Comparison of ENCODE assay signal across 9 mouse cellular contexts in genomic region chr10:62217196-62217595, GRCm38 (mm10). TPM values are rescaled to one million over a fixed set of nuclear protein-coding genes. Genes with fewer than 3 reads are reported as not detected.
DNase-seq lines count a peak whose midpoint lies in the region; ATAC-seq and TF ChIP-seq lines count a peak whose summit lies in the region.
"Had no signal": no experiment of that assay in that cellular context is flagged by ENCODE, and none has a peak within 500 bp of the region (broad histone marks: within the 10 kb centered on the region; RNA-seq: fewer than 3 reads in every experiment).

No protein-coding gene starts in this region.

- TF ChIP-seq POLR2A in small intestine, adult 2 months (IDR thresholded peaks at IDR 0.05; ENCODE audit: low read depth, low read length), result no peak

- H3K27ac ChIP-seq in neural tube, embryonic 11.5 days (ENCODE audit: low read depth, low read length), result peak overlapping the region; percentile 11; the same call in 1 of the 2 replicates
- peak overlapping the region; percentile 72 for H3K27ac ChIP-seq in hindbrain, embryonic 13.5 days
- peak overlapping the region; percentile 87 for H3K27ac ChIP-seq in liver, embryonic 15.5 days (replicated peaks)
- peak overlapping the region; percentile 100 for H3K27ac ChIP-seq in small intestine, adult 2 months (ENCODE audit: insufficient read depth, low read depth, low read length)

- ATAC-seq in neural tube, embryonic 11.5 days (ENCODE audit: insufficient read depth, low FRiP score, low TSS enrichment), result no peak
- ATAC-seq in hindbrain, embryonic 13.5 days (ENCODE audit: low FRiP score), result no peak
- no peak for ATAC-seq in liver, embryonic 15.5 days (ENCODE audit: insufficient read depth)
- ATAC-seq: Patski had no signal

- 61% methylated on average over 8 of the region's 8 CpGs for WGBS in neural tube, embryonic 11.5 days
- WGBS in hindbrain, embryonic 13.5 days, result 40% methylated on average over 8 of the region's 8 CpGs
- 28% methylated on average over 8 of the region's 8 CpGs for WGBS in liver, embryonic 15.5 days (ENCODE audit: insufficient replicate concordance)
- WGBS in small intestine, adult 2 months, result 57% methylated on average over 8 of the region's 8 CpGs

- no peaks in the 10 kb centered on the region for H3K36me3 ChIP-seq in neural tube, embryonic 11.5 days (ENCODE audit: control insufficient read depth, insufficient read depth, low read length)
- H3K36me3 ChIP-seq in hindbrain, embryonic 13.5 days, result no peaks in the 10 kb centered on the region
- H3K36me3 ChIP-seq in liver, embryonic 15.5 days (replicated peaks), result no peaks in the 10 kb centered on the region
- peaks cover 10% of the 10 kb centered on the region for H3K36me3 ChIP-seq in small intestine, adult 2 months (ENCODE audit: control insufficient read depth, insufficient read depth, low read length)

- no peaks in the 10 kb centered on the region for H3K9me3 ChIP-seq in neural tube, embryonic 11.5 days (ENCODE audit: control insufficient read depth, low read length)
- H3K9me3 ChIP-seq in hindbrain, embryonic 13.5 days, result no peaks in the 10 kb centered on the region
- no peaks in the 10 kb centered on the region for H3K9me3 ChIP-seq in liver, embryonic 15.5 days (replicated peaks)

- no peak overlapping the region for H3K4me2 ChIP-seq in neural tube, embryonic 11.5 days (ENCODE audit: low read depth)
- no peak overlapping the region for H3K4me2 ChIP-seq in hindbrain, embryonic 13.5 days
- peak overlapping the region; percentile 63 for H3K4me2 ChIP-seq in liver, embryonic 15.5 days

- H3K27me3 ChIP-seq in neural tube, embryonic 11.5 days (ENCODE audit: control insufficient read depth, insufficient read depth, low read length), result no peaks in the 10 kb centered on the region
- no peaks in the 10 kb centered on the region for H3K27me3 ChIP-seq in hindbrain, embryonic 13.5 days
- H3K27me3 ChIP-seq in liver, embryonic 15.5 days, result no peaks in the 10 kb centered on the region
- H3K27me3 ChIP-seq in small intestine, adult 2 months (ENCODE audit: control insufficient read depth, insufficient read depth, low read length), result no peaks in the 10 kb centered on the region
- H3K27me3 ChIP-seq: Patski had no signal

- no peak for TF ChIP-seq CTCF in small intestine, adult 2 months (IDR thresholded peaks at IDR 0.05; ENCODE audit: extremely low read depth, insufficient read length, insufficient replicate concordance, low read depth, low read length)

- H3K9ac ChIP-seq in neural tube, embryonic 11.5 days (ENCODE audit: low read length), result no peak overlapping the region
- H3K9ac ChIP-seq in hindbrain, embryonic 13.5 days, result no peak overlapping the region
- no peak overlapping the region for H3K9ac ChIP-seq in liver, embryonic 15.5 days

- no peaks in the 10 kb centered on the region for H3K4me1 ChIP-seq in neural tube, embryonic 11.5 days (ENCODE audit: control insufficient read depth, insufficient read depth, low read length)
- H3K4me1 ChIP-seq in hindbrain, embryonic 13.5 days (replicated peaks), result peaks cover 12% of the 10 kb centered on the region
- peaks cover 86% of the 10 kb centered on the region for H3K4me1 ChIP-seq in liver, embryonic 15.5 days (replicated peaks)
- H3K4me1 ChIP-seq in small intestine, adult 2 months (ENCODE audit: control insufficient read depth, insufficient read depth, insufficient read length, low read length), result peaks cover 45% of the 10 kb centered on the region

- DNase-seq in neural tube, embryonic 11.5 days (ENCODE audit: low spot score), result no peak
- DNase-seq in neural tube, embryonic 10.5 days (ENCODE audit: extremely low spot score, low spot score), result no peak
- DNase-seq in right cerebral cortex, adult 2 months (ENCODE audit: low spot score in 2 of 2), result no peak
- no peak for DNase-seq in spleen, adult 12 weeks (ENCODE audit: low spot score)
- DNase-seq in gastrocnemius, postnatal 25 days, result no peak

- no peak overlapping the region for H3K4me3 ChIP-seq in neural tube, embryonic 11.5 days (ENCODE audit: low read depth, low read length)
- no peak overlapping the region for H3K4me3 ChIP-seq in hindbrain, embryonic 13.5 days
- no peak overlapping the region for H3K4me3 ChIP-seq in liver, embryonic 15.5 days (replicated peaks)
- no peak overlapping the region for H3K4me3 ChIP-seq in small intestine, adult 2 months (ENCODE audit: low read depth, low read length)

RNA-seq across cellular contexts. Expression of gene Tspan15, which starts 13.9 kb away (rescaled TPM):
- polyA plus RNA-seq in neural tube, embryonic 11.5 days (2014; fragmentation: Nextera tagmentation; extraction: Ambion mirVana), result 8.6 and 8.9 TPM in 2 replicates
- 20.6 and 22.1 TPM in 2 replicates for polyA plus RNA-seq in hindbrain, embryonic 13.5 days (2015; fragmentation: Nextera tagmentation; extraction: Ambion mirVana)
- polyA plus RNA-seq in liver, embryonic 15.5 days (2015; fragmentation: Nextera tagmentation; extraction: Ambion mirVana), result 12.7 and 14.9 TPM in 2 replicates
- 179 and 504 TPM in 2 replicates for polyA plus RNA-seq in small intestine, adult 2 months (2012; rRNA removed)
- total RNA-seq in gastrocnemius, postnatal 25 days (2021), result 1 to 10 TPM; 4.0 to 5.2 TPM

RNA-seq across cellular contexts. Expression of gene Tacr2, which starts 35.0 kb away (rescaled TPM):
- not detected in 2 replicates for polyA plus RNA-seq in neural tube, embryonic 11.5 days (2014; fragmentation: Nextera tagmentation; extraction: Ambion mirVana)
- not detected in 2 replicates for polyA plus RNA-seq in hindbrain, embryonic 13.5 days (2015; fragmentation: Nextera tagmentation; extraction: Ambion mirVana)
- not detected in 2 replicates for polyA plus RNA-seq in liver, embryonic 15.5 days (2015; fragmentation: Nextera tagmentation; extraction: Ambion mirVana)
- 3.8 and 7.7 TPM in 2 replicates for polyA plus RNA-seq in small intestine, adult 2 months (2012; rRNA removed)
- not detected for total RNA-seq in gastrocnemius, postnatal 25 days (2021)

Comparison
In these comparisons a context has a peak if more than half of its experiments do, and no peak if none do; other contexts are left out.
1. H3K27ac ChIP-seq: peak in every context shown above with its lines; median percentile 100 in small intestine, adult 2 months; 87 in liver, embryonic 15.5 days; 72 in hindbrain, embryonic 13.5 days; 11 in neural tube, embryonic 11.5 days.